Mouse (Mus musculus) macrophage (primary cell): ENCODE data around the gene Fbxl3. TPM values are rescaled to one million over a fixed set of nuclear protein-coding genes. Genes with fewer than 3 reads are reported as not detected.

Source experiments
- H3K27ac ChIP-seq: fragments of 350-480 bp; formaldehyde crosslinking; 2 replicates; pipeline ENCODE4 v1.9.0; 2021
- H3K36me3 ChIP-seq: fragments of 350-480 bp; formaldehyde crosslinking; 2 replicates; pipeline ENCODE4 v1.9.0; 2021; ENCODE audit errors: inconsistent target
- H3K4me3 ChIP-seq: fragments of 350-480 bp; formaldehyde crosslinking; 2 replicates; pipeline ENCODE4 v1.9.0; 2021; ENCODE audit errors: inconsistent target
- H3K79me2 ChIP-seq: fragments of 350-480 bp; formaldehyde crosslinking; 2 replicates; pipeline ENCODE4 v1.9.0; 2021; ENCODE audit errors: inconsistent target
- WGBS: methylation state at CpG from one replicate; pipeline ENCODE4 v1.1.7; 2026; ENCODE audit warnings: inconsistent platforms; ENCODE audit not compliant: missing documents; 5-methylcytosine and 5-hydroxymethylcytosine counted together
- polyA plus RNA-seq: library from polyadenylated mRNA; stranded (reverse); fragments of 250-400 nt; gene quantifications from 3 replicates; pipeline ENCODE4 v1.2.4, GENCODE M21; 2018; ENCODE audit warnings: inconsistent platforms

Fbxl3 gene
- polyA plus RNA-seq, 1 experiment from 2014 or later: 27.5 TPM

DNA sequence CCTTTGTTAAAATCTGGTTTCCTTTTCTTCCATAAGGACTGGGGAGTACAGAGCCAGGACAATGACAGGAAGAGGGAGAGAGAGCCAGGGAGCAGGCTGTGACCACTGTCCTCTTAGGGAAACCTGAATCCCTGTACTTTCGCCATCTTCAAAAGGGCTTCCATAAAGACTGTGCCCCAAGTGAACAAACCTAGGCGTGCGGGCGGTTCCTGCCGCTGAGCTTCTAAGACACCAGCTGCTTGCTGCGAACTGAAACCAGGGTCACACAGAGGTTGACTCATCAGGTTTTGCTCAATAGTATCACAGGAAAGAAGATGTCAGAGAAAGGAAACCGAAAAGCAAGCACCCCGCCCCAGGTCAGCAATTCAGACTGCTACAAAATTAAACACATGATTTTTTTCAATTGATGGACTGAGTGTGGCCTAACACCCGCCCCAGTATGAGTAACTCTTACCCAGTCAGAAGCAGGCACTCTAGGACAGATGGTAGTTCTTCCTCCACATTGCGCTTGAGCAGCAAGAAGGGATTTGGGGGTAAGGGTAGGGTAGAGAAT, 66.0 kb downstream of the Fbxl3 start:
- H3K79me2 ChIP-seq: no peaks in the 10 kb centered on the region
- peak overlapping the region; percentile 21 for H3K4me3 ChIP-seq
- 3% methylated on average over 10 of the region's 10 CpGs for WGBS
- no peaks in the 10 kb centered on the region for H3K36me3 ChIP-seq
- H3K27ac ChIP-seq: peak overlapping the region; percentile 95

Other genes with a start within 250 kb of the Fbxl3 start
- gene Kctd12, start 116.9 kb downstream of the Fbxl3 start, polyA plus RNA-seq: 84.3 to 203 TPM (median 151 TPM) in 3 replicates
- 12.2 to 32.9 TPM (median 13.4 TPM) in 3 replicates for gene Acod1, start 52.6 kb downstream of the Fbxl3 start, polyA plus RNA-seq
- 76.7 to 111 TPM (median 104 TPM) in 3 replicates for gene Cln5, start 29.4 kb downstream of the Fbxl3 start, polyA plus RNA-seq
- gene Mycbp2, start 247.2 kb upstream of the Fbxl3 start, polyA plus RNA-seq: 27.6 to 46.3 TPM (median 44.3 TPM) in 3 replicates